Mouse (Mus musculus): Measurements from ENCODE around the gene Mrps24.
A peak's percentile ranks its signal among the peaks of the same experiment; 100 is the strongest.

Gene Mrps24

DNA sequence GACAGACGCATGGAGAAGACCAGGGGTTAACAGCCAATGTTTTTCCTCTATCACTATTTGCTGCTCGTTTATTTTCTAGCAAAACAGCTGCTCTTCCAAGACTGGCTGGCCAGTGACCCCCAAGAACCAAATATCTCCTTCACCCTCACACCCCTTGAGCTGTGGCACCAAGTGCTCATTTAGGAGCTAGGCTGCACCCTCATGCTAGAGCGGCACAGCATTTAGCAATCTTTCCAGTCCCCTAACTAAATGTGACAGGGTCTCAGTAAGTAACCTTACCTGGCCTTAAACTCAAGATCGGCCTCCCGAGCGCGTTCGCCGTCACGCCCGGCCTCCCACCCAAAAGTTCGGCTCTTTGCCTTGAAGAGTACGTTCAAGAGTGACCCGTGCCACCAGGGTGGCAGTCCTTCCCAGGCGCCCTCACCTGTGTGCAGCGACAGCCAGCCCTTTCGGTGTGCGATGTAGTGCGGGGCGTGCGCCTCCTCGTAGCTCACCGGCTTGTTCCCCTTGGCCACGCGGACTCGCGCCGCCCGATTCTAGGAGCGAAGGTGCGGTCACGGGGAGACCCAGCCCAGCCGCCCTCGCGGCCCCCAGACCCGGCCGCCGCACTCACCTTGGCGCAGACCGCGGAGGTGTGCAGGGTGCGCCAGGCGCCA lies 8.5 kb downstream of the Mrps24 start:
- DNase-seq (ENCODE audit: low spot score in 2 of 2) = peak; percentile 52 to 53

- DNase-seq (ENCODE audit: low spot score in 2 of 2) = no peak
These were observed 9.5 kb downstream of the Mrps24 start for GRCm38 (mm10) chr11:5705972-5706371.

DNA sequence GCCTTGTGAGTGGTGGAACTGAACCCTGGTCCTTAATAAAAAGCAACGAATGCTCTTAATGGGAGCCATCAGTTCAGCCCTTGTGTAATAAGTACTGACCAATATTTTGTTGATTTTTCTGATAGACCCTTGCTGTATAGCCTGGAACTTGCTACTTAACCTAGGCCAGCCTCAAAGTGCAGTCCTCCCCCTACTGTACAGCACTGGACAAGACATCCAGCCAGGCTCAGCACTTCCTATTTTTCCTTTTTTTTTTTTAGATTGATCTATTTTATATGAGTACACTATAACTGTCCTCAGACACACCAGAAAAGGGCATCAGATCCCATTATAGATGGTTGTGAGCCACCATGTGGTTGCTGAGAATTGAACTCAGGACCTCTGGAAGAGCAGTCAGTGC lies 12.1 kb downstream of the Mrps24 start:
- DNase-seq (ENCODE audit: low spot score in 2 of 2) = no peak

- DNase-seq (ENCODE audit: low spot score in 2 of 2) = no peak
These were observed 12.5 kb downstream of the Mrps24 start for GRCm38 (mm10) chr11:5702957-5703332.

GRCm38 (mm10) chr11:5702271-5702956 lies 13.1 kb downstream of the Mrps24 start:
- no peak for DNase-seq (ENCODE audit: low spot score in 2 of 2)

DNA sequence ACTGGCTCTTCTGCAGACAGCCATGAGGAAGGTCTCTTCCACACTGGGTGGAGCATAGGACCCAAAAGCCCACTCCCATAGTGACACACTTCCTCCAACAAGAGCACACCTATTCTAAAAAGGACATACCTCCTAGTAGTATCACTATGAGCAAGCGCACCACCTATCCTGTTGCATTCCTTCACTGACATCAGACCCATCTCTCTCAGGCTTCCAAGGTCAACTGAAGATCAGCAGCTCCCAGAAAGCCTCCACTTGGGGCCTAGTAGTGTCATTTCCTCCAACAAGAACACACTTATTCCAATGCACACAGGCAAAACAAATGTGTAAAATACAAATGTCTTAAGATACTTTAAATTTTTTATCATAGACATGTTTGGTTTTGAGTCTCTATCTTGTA lies 13.7 kb downstream of the Mrps24 start:
- no peak for DNase-seq (ENCODE audit: low spot score in 2 of 2)

DNA sequence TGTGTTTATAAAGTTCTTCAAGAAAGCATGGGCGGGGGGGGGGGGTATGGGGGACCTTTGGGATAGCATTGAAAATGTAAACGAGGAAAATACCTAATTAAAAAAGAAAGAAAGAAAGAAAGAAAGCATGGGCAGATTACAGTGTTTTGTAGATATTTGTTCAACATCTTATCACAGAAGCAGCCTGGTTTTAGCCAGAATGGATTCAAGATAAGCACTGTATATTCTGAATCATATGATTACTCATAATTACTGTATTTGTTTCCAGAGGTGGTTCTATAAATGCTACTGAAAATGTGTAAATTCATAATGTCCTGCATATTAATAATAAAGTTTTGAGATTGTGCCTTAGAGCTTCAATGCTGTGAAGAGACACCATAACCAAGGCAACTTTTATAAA lies 14.2 kb downstream of the Mrps24 start:
- DNase-seq (ENCODE audit: low spot score in 2 of 2) = no peak

- no peak for DNase-seq (ENCODE audit: low spot score in 2 of 2)
These were observed 14.7 kb downstream of the Mrps24 start for GRCm38 (mm10) chr11:5700808-5701207.

DNA sequence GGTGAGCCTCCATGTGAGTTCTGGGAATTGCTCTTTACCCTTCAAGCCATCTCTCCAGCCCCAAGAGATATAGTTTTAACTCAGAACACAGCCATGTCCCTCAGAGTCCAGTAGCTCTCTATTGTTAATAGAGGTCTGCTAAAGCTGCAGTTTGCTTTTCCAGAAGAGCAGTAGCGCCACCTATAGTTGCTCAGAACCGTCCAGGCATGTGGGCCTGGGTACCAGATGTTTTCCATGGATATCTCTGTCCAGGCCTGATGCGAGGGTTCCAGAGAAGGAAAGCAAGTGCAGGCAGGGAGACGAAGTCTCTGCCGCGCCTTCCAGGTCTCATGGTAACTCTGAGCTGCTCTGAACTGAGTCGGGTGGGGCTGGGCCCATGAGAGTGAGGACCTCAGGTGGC lies 23.7 kb downstream of the Mrps24 start:
- DNase-seq (ENCODE audit: low spot score in 2 of 2) = peak; percentile 61 to 67

GRCm38 (mm10) chr11:5684283-5684682 lies 31.2 kb downstream of the Mrps24 start:
- DNase-seq (ENCODE audit: low spot score in 2 of 2) = no peak

DNA sequence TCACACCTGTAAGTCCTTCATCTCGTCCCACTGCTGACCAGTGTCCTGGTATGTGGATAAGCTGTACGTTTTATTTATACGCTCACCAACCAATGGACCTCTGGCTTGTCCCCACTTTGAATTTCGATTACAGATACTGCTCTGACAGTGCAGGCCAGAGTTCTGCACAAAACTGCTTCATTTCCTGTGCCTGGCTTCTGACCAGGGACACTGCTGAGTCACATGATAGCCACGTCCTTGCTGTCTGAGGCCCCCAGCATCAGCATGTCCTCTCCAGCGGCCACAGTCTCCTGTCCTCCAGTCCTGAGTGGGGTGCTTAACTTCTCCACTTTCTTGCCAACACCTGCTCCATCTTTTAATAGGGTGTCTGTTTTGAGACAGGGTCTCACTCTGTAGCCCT lies 32.9 kb downstream of the Mrps24 start:
- no peak for DNase-seq (ENCODE audit: low spot score in 2 of 2)

Data from right cerebral cortex, adult 2 months (tissue).